Mouse (Mus musculus) retina, adult 2 months (tissue): ENCODE measurements around the gene Aipl1.

Source experiments
- DNase-seq: peaks from one replicate; pipeline ENCODE4 v3.0.0-alpha.2; 2012; ENCODE audit warnings: low read depth, low spot score

Aipl1 gene

DNA sequence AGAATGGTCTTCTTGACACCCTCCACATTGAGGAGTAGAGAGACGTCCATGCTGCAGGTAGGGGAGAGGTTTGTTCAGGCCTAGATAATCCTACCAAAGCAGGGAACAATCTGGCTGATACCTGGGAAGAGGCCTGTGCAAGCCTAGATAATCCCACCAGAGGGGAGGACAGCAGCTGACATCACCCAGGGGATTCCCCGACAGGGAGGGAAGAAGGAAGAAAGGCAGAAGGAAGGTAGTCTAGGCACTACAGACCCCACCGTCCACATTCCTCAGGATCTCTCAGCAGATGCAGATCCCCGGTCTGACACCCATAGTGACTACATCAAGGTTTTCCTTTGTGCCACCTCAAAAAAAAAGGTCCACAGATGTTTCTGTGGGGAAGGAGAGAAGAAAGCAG is at the start of gene Aipl1:
Gene Aipl1, minus strand, starts transcription at position 101 of the 400 bp plus-strand sequence.
- DNase-seq, result peak; percentile 71

DNA sequence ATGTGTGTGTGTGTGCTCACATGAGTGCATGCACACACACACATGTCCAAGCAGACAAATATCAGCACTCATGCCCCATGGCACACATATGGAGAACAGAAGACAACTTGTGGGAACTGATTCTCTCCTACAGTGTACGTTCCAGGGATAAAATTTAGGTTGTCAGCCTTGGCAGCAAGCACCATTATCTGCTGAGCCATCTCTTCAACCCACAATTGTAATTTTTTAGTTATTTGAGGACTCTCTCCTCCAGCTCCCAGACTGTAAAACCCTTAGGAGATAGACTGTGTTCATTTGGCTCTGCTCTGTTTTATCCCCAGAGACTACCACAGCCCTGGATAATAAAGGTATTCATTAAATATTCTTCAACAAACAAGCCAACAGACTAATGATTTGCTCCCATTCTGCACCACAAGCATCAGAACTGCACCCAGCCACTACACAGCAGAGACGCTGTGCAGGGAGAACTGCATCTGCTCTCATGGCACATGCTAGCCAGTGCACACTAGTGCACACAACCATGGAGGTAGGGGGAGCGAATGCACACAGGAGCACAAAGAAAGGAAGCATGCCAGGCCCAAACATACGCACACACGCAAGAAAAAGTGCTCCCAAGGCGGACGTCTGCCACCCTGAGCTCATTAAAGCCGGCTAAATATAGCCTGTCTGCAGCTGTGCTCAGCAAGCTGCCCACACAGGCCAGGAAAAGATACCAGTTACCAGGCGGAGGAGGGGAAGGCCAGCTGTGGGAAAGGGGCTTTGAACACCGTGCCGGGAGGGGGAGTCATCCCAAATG is 49.1 kb upstream of the Aipl1 start:
- peak; percentile 72 for DNase-seq

DNA sequence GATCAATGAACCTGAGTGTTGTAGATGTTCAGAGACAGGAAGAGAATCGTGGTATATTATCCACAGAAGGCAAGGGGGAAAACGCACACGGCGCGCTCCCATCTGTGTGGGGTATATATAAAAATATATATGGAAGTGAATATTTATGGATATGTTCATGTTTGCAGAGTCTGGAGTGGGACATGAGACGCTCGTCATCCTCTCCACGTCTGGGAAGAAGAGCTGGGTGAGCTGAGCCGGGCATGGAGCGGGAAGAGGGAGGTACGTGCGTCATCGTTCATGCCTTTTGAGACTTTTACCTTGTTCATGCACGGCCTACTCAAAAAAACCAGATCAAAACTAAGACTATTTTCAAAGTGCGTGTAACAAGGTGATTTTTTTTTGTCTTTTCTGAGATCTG is 47.0 kb upstream of the Aipl1 start:
- no peak for DNase-seq

DNA sequence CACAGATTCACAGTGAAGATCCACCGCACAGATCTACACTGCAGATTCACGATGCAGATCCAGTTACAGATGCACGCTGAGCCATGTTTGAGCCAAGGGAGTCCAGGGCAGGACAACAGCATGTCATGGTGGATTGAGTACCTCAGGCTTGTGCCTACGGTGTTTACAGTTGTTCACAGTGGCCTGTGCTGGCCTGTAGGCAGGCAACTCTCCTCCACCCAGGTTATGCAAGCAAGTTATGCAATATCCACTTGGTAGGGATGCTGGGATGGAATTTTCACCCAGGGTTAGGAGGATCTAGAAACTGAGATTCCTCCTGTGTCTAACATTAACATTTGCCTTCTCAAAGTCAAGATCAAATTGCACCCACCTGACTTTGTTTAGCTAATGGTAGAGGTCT is 45.3 kb upstream of the Aipl1 start:
- DNase-seq, result no peak

DNA sequence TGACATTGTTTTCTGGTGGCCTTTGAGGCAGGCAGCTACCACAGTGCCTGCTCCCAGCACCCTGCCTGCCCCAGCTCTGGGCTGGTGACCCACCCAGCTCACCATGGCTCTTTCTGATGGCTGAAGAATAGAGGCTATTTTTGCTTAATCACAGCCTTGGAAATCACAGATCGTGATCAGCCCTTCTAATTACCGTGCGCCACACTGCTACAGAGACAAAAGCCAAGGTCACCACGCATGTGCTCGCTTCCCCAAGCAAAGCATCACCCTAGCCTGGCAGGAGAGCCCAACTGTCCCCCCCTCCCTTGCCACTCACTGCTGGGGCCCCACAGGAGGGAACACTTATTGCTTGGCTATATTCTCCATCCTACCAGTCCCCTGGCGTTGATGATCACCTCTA is 43.2 kb upstream of the Aipl1 start:
- DNase-seq, result no peak

DNA sequence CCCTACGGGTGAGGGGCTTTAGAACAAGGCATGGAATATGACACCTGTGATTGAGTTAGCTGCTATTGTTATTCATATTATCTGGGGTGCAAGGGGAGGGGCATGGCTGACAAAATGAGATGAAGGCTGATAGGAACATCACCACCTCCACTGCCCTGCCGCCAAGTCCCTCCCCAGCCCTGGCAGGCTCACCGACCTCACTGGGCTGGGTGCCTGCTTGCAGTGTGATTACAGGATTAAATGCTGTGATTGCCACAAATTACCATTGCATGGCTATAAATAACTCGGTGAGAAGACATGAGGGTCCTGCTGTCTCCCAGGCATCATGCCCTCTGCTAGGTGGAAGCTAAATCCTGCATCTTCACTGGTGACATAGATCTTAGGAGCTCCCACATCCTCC is 41.3 kb upstream of the Aipl1 start:
- DNase-seq, result no peak

DNA sequence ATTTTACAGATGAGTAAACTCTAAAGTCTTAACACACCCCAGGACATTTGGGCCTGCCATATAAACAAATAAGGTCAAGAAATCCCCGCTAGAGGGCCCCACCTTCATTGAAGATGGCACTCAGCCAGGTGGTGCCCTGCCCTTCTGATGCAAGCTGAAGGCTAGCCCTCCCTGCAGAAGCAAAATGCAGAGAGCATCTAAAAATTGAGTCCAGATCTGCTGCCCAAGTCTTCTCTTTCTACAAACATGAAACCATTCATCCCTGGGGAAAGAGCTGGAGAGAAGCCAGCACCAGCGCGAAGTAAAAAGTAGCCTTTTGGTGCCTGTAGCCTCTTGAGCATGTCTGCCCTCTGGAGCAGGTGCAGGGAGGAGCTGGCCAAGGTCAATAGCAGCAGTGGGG is 40.7 kb upstream of the Aipl1 start:
- no peak for DNase-seq

DNA sequence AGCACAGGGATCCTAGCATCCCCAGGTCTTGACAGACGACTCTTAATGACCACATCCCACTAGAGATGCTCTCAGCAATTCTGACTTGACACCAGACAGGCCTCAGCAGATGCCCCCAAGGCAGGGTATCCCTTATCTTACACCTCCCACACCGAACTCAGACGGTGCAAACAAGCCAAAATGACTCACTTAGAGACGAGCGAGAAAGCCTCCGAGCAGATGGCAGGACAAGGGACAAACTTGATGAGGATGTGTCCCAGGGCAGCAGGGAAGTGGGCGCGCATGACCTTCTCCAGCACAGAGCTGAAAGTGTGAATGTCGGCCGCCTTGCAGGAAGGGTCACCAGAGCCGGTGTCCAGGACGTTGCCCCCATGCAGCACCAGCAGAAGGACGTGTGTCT is 36.9 kb upstream of the Aipl1 start:
- DNase-seq, result no peak

DNA sequence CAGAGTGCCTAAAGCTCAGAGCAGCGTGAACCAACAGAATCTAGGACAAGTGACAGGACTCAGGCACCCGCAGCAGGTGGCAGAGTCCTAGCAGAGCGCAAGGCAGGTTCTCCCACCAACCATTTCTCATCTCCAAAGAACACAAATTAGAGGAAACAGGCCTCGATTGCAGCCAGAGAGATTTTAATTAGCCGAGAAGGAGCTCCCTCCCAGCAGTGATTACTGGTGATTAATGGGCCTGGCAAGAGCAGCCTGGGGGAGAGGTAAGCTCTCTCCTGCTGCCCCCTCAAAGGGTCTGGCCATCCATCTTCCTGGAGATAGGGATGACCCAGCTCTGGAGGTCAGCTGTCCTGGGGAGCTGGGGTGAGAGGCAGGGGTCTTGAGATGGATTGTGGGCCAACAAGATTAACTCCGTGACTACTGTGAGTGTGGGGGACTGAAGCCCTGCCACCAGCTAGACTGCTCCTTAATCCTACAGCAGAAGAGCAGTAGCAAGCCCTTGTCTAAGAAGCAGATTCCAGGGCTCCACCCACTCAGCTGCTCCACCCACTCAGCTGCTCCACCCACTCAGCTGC is 35.1 kb upstream of the Aipl1 start:
- DNase-seq, result no peak

DNA sequence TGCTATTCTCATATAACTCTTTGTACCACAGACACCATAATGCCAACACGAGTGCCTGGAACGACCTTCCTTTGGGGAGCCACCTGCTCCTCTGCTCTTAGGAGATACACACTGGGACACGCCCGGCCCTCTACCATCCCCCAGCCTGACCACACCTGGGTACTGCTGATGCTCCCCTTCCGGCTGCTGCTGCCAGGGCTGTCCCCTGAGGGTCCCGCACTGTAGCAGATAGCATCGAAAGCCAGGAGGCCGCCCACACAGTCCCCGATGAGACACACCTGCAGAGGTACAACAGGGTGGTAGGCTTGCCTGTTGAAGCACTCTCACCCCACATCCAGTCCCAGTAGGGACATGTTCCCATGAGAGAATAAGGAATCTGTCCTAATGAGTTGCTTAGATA is 33.4 kb upstream of the Aipl1 start:
- no peak for DNase-seq

DNA sequence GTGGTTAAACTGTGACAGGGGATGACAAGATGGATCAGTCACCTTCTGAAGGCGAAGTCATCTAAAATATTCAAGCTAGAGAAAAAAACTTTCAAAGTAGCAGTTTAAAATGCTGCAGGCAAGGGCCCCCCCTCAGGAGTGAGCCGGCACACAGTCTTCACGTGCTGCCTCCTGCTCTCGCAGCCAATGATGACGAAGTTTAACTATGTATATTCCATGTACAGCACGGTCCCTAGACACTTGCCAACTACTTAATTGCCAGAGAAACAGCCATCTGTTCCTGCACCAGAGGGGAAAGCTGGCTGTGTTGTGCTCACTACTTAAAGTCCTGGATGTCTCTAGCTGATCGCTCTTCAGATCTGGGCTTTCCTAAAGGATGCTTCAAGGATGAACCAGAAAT is 30.7 kb upstream of the Aipl1 start:
- DNase-seq, result no peak

DNA sequence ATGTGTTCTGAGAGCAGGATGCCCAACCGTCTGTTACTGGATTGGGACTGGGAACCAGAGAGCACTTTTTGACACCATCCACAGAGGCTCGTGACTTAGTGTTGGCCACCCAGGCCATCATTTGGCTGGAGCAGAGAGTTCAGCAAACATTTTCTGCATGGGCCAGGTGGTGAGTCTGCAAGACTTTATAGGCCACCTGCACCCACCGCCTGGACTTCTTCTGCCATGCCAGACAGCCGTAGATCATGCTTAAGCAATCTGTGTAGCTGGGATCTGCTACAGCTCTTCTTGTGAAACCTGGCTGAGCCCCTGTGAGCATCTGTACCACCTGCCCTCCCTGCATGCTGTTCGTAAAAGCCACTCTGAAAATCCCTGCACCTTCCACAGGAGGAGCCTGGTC is 30.0 kb upstream of the Aipl1 start:
- DNase-seq, result no peak

DNA sequence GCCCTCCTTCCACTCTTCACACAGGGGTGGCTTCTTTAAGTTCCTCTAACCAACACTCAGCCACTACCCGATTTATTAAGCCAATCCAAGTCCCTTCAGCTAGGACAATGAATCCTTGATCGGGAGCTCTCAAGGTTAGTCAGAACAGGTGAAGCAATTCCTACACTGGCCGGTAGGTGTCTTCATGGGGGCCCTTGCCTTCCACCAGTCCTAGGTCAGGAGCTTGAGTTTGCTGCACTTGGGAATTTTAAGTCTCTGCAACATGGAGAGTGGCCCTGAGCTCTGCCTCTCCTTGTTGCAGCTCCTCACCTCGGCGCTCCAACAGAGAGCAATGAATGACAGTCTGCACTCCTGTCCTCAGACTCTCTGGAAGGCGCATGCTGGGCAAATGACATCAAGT is 29.0 kb upstream of the Aipl1 start:
- peak; percentile 54 for DNase-seq

DNA sequence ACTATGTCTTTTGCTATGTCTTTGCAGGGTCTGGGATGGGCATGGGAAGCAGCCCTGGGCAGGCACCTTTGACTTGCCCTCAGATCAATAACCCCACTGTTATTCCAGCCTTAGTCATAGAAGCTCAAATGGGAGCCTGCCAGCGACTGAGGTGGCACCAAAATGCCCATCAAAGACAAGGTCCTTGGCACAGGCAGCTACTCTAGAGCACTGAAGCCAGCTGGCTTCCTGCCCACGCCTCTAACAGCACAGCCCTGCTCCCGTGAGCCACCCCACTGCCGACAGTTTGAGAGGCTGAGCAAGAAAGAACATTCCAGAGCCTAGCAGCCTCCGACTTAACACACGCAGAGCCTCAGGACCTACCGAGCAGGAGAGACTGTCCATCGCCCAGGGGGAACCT is 27.8 kb upstream of the Aipl1 start:
- no peak for DNase-seq

DNA sequence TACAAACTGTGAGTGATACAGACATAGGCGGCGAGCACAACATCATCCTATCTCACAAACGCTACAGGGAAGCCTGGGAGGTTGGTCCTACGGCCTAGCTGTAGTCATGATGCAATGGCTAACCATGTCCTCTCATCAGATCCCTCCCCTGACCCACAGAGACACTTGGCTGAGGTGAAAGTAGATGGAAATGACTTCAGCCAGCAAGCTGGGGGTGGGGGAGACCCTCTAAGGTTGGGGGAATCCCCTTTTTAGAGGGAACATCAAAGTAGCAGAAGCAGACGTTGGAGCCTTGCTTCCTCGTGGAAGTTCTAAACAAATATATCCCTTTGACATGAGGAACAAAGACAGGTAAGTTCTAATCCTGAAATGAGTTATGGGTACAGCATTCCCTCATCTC is 27.1 kb upstream of the Aipl1 start:
- no peak for DNase-seq

DNA sequence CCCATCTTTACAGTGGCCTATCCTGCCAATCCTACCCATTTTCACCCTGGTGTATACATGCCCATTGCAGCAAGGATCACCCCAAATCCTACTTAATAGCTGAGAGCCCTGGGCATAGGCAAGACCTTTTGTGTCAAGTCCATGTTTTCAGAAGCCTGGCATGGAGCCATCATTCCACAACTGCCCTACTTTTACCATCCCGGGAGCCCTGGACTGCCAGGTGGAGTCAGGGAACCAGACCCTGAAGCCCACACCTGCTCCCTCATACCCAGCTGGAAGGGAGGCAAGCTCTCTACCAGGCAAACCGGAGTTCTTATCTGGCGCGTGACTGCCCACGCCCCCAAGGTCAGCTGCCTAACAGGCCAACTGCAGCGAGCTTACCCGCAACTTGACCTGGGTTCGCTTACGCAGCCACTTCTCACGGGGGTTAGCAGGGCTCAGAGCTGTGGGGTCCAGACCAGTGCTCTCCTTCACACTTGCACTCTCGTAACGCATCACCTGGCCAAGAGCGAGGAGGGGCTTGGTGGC is 23.8 kb upstream of the Aipl1 start:
- DNase-seq, result no peak

DNA sequence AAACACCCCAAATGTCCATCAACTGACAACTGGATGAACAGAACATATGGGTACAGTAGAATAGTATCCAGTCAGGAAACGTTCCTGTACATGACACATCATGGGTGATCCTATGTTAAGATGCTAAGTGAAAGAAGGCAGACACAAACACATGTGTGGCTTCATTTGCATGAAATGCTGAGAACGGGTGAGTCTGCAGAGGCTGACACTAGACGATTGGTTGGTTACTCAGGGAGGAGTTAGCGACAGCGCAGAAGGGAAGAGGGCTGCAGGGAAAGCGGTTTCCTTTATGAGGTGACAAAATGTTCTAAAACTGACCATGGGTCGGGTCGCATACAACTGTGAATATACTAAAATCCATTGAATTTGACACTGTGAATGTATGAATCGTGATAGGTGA is 23.1 kb upstream of the Aipl1 start:
- no peak for DNase-seq

DNA sequence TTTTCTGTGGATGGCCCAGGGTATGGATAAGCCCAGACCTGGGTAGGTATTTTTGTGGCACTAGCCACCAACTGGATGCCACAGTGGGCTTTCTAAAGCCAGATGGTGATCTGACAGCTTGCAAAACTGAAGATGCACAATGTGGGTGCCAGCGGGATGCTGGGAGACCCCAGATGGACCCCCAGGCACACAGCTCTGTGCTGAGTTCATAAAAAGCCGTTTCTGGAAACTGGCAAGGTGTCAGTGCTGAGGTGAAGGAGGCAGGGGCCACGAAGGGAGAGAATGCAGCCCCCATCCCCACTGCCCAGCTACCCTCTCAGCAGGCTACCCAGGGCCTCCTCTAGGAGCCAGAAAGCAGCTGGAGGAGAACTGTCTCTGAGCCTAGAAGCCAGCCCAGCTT is 19.9 kb upstream of the Aipl1 start:
- no peak for DNase-seq

DNA sequence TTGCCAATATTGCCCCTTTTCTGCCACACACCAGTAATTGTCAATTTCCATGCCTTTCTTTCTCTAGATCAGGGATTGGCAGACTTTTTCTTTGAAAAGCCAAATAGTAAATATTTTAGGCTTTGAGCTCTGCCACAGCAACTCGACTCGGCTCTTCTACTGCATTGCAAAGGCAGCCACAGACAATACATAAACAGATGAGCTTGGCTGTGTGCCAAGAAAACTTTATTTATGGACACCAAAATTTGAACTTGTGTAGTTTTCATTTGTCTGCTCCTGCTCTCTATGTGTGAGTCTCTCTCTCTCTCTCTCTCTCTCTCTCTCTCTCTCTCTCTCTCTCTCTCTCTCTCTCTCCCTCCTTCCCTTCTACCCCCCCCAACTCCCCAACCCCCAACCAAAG is 17.9 kb upstream of the Aipl1 start:
- no peak for DNase-seq

DNA sequence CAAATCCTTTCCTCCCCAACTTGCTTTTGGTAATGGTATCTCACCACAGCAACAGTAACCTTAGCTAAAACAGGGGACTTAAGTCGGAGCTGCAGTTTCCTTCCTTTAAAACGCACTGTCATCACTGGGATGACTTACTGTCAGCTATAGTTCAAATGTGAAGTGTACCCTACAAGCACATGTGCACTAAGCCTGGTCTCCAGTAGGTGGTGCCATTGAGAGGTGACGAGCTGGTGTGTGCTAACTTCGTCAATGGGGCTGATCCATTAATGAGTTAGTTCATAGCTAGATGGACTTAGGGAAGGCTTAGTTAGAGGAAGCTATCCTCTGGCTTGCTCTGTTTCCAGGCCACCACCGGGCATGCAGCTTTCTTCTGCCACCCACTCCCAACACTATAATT is 15.3 kb upstream of the Aipl1 start:
- peak; percentile 72 for DNase-seq

DNA sequence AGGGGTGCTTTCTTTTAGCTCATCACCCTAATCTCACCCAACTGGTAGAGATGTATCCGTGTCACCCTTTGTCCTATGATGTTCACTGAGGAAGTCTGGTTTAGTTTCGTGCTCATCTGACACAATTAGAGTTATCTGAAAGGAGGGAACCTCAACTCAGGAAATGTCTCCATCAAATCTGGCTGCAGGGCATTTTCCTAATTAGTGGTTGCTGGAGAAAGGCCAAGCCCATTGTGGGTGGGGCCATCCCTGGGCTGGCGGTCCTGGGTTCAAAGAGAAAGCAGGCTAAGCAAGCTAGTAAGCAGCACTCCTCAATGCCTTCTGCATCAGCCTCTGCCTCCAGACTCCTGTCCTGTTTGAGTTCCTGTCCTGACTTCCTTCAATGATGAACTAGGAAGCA is 14.9 kb upstream of the Aipl1 start:
- no peak for DNase-seq

DNA sequence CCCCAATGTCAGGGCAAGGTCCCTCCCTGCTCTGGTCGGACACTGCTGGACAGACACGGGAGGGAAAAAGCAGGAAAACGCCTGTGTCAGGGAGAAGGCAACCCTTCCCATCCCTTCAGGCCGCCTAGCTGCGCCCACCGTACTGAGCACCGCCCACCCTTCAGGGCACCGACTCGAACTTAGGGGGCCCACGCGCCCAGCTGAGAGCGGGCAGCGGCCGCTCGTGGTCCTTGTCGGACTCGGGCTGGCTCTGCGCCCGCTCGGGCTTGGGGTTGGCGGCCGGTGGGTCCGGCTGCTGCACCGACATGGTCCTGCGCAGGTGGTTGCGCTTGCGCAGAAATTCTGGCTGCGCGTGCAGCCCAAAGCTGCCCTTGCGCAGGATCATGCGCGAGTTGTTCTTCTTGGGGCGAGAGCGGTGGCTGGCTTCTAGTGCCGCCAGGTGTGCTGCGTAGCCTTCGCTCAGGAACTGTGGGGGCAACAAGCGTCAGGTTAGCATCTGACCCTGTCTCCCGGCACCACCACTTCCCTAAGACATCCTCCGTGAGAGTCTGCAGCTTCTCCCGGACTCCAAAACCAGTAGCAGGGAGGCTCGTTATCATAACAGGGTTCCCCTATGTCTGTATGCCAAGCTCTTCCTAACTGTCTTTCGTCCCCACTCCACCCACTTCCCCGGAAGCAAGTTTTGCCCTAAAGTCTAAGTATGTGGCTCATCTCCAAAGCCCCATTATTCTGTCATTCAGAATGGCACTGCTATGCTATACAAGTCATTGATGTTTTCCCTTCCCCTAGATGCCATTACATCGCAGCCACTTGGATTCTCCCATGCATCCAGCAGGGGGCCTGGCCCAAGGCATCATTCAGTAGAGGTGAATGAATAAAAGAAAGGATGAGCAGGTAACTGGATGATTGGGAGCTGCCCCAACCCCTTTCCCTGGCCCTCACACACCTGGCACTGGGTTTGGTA is 13.9 kb upstream of the Aipl1 start:
- no peak for DNase-seq
